Mouse (Mus musculus) kidney, postnatal 10 days (tissue): ENCODE results near the gene Gm28051.

Experiments used
- DNase-seq: peaks from one replicate; pipeline ENCODE4 v3.0.0; 2021; ENCODE audit warnings: mixed read lengths

Gm28051 gene

DNA sequence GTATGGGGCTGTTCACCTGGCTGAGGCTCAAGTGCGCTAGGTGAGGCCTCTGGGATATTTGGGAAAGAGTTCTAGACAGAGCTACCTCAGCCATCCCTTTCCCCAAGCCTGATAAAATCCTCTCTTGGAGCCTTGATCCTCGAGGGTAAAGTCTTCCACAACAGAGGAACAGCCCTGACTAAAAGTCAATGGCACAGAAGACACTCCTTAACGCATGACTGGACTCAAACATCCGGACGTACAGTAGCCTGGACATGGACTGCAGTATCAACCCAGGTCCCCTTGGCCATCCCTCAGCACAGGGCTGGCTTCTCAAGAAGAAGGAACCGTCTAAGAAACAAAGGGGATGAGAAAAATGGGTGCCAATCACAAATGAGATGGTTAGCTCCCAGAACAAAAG lies 74.1 kb downstream of the Gm28051 start:
- DNase-seq, result no peak

DNA sequence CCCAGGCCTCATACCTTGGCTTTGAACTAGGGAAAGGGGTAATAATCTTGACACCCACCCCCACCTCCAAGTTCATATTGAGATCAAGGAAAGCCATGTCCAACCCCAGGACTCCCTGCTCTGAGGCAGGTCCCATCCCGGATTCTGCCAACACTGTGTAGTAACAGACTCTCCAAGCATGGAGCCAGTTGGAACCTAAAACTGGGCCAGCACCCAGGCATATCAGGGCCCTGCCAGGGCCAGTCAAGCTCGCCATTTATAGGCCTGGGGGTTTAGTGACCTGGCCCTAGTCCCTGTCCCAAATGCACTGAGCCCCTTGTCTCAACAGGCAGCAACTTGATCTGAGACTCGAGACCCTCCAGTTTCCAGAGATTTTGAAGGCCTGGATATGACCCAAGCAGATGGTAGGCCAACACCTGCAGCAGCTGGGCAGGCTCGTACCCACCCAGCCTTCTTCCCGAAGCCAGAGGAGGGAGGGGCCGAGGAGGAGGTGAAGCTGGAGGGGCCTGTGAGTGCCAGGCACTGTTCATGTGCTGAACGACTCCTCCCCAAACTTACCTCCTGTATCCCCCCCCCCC lies 74.8 kb downstream of the Gm28051 start:
- no peak for DNase-seq

DNA sequence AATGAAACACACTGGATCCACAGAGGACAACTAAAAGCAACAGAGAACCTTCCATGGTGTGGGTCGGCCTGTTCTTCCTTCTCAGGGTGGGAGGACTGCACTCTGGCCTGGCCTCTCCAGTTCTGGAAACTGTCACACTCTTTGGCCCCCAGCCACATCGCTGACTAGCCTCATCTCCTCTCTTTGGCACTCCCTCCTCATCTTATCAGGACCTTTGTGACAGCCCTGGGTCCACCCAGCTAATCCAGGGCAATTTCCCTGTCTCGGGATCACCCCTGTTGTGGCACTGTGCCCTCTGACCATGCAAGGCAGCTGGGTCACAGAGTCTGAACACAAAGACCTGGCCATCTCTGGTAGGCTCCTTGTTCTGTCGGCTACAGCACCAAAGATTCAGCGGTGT lies 75.5 kb downstream of the Gm28051 start:
- DNase-seq, result no peak

DNA sequence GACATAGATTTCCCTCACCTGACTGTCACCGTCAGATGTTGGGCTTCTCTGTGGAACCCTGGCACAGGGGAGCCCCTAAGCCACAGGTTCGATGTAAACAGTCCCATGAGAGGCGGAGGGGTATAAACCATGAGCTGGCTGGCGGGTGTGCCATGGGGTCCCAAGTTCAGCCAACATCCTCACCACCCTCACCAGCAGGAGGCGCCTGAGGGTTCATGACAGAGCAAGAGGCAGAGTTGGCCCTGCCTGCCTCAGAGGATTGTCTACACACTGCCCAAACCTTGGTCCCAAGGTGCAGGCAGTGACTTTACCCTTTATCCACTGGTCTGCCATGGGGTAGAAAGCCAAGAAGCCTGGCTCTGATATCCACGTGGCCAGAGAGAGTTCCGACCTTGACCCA lies 76.0 kb downstream of the Gm28051 start:
- peak; percentile 55 for DNase-seq

DNA sequence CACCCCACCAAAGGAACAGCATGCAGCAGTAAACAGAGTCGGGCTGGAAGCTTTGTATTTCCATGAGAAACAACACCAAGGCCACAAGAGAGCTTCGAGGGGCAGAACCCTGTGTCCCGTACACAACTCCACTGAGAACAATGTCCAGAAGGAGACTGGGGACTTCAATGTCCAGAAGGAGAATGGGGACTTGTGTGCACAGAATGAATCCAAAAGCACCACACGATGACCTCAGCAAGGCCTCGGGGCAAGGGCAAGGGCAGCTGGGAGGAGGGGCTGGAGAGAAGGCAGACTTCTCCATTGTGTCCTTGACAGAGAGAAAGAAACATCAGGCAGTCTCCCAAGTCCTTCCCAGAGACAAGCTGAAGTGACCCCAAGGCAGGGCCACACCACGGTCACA lies 78.7 kb downstream of the Gm28051 start:
- DNase-seq, result no peak

DNA sequence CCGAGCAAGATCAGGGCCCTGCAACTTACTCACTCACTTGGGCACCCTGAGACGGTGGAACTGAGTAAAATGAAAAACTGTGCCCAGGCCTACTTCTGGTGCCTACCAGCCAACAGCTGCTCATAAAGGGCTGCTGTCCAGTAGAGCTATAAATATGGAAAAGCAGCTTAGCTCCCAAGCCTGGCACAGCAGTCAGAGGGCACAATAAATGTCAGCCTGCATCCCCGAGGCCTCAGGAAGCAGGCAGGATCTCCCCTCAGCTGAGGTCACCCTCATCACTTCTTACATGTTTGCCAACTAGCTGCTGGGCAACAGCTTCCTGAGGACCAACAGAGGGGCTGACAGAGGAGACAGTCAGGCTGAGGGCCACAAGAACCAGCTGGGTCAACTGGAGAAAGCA lies 80.5 kb downstream of the Gm28051 start:
- DNase-seq, result no peak

DNA sequence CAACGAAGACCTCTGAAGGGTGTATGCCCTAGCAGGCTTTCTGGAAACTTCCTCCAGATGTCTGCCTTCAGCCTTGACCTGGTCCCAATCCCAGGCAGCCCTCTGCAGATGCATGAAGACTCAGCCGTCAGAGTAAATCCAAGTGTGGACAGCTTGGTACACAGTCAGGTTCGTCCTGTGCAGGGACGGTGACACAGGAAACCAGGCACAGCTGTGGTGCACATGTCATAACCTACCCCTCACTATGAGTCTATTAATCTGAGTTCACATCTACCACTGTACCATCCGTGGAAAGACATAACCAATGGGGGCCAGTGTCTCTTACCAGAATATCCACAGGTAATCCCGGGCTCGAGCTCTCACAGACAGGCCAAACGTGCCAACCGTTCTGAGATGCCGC lies 83.0 kb downstream of the Gm28051 start:
- no peak for DNase-seq

DNA sequence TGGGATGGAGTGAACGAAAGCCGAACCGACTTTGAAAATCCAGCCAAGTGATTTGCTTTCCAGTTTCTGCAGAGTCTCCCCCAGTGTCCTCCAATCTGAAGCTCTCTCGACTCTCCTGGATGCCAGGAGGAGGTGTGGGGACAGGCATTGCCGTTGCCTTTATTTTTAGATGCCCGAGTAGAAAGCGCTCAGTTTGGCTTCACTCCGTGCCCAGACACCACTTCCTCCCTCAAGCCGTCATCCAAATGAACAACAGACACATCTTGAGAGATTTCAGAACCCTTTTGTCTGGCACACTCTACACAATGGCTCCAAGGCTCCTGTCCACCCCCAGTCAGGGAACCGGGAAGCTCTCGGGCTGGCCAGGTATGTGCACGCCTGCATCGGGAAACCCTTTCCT lies 83.4 kb downstream of the Gm28051 start:
- DNase-seq, result no peak

DNA sequence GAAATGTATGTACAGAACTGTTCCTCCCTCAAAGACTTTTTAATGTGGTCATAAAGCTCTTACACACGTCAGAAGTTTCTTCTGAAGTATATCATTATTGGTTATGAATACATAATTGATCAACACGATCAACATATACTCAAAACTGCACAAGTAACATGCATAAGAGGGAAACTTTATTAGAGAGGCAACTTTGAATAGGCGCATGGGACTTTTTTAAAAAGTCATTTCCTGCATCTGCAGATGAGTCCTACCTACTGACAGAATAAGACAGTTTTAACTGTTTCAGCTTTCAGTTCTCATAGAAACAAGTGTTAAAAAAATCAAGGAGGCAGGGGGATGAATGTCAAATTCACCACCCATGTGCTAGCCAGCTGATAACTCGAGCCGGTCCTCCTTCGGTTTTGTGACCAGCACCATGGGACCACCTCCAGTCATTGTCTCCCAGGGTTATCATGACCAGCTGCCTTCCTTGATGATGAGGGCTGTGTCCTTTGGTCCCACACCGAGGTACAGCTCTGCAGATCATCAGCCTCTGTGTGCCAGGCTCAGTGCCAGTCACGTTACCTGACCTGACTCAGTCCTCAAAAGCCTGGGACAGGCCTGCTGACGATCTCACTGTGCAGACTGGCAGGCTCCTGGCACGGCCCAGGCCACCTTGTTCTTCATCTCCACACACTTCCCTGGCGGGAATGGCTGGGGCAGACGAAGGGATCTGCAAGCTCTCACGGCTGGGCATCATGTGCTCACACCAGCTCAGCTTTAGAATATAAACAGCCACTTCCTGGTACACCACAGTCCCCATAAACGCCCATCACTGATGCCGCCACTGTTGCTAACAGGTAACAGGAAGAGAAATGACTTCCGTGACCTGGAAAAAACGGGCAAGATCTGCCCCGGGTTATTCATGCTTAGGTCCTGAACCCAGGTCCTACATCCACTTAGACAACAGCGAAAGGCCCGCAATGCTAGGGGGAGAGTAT lies 84.4 kb downstream of the Gm28051 start:
- no peak for DNase-seq

DNA sequence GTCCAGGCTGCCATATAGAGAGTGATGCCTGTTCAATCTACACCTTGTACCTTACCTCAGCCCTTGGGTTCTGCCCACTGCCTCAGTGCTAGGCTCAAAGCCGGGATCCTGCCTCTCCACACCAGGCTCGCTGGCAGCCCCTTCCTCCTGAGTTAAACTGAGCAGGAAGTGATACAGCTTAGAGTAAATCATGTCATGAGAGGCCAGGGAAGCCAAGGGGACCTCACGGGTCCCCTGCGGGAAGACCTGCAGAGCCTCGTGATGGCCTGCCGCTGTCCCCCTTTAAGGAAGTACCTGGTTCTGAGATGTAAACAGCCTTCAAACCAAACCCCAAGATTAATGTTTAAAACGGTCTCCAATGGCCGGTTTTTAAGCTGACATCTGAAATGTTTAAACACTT lies 85.4 kb downstream of the Gm28051 start:
- no peak for DNase-seq

DNA sequence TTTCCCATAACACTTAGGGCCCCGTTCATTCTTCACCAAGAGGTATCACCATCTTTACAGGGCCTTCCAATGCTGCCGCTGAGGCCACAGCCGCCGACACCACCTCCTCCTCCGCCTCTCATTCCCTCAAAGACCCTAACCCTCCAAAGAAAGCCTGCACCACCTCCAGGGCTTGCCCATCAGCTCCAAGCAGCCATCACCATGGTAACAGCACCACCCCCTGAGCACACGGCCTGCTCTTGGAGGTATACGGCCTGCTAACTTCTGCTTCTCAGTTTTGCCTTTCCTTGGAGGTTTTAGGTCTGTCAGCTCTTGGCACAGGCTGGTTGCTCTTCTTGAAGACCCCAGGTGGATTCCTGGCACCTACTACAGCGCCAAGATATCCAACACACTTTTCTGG lies 86.7 kb downstream of the Gm28051 start:
- DNase-seq, result no peak
